Mouse (Mus musculus) A20 (cell line): ENCODE data around the gene Pelo.
A peak's percentile ranks its signal among the peaks of the same experiment; 100 is the strongest.

Source experiments
- DNase-seq: peaks from one replicate; pipeline ENCODE4 v3.0.0-alpha.2; 2011; ENCODE audit warnings: low read depth, low spot score

Pelo gene

GRCm38 (mm10) chr13:115096965-115097364 is 7.0 kb upstream of the Pelo start:
- DNase-seq, result no peak

GRCm38 (mm10) chr13:115096216-115096615 is 6.2 kb upstream of the Pelo start:
- DNase-seq, result no peak

DNA sequence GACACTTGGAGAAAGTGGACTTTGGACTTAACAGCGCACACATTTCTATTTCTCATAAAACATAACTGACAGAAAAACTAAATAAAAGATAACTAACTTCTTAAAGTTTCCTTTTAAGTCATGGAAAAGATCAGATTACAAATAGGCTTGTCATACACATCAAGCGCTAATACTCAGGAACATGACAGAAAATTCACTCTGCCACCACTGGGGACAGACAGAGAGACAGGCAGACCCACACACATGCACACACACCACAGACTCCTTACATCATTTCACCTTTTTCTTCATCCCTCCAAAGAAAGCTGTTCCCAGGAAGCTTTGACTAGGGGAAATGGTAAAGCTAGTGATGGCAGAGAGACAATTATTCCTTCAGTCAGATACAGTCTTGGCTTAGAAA is 5.4 kb upstream of the Pelo start:
- DNase-seq, result no peak

- DNase-seq, result no peak
Measured at GRCm38 (mm10) chr13:115091511-115091910, 1.5 kb upstream of the Pelo start.

DNA sequence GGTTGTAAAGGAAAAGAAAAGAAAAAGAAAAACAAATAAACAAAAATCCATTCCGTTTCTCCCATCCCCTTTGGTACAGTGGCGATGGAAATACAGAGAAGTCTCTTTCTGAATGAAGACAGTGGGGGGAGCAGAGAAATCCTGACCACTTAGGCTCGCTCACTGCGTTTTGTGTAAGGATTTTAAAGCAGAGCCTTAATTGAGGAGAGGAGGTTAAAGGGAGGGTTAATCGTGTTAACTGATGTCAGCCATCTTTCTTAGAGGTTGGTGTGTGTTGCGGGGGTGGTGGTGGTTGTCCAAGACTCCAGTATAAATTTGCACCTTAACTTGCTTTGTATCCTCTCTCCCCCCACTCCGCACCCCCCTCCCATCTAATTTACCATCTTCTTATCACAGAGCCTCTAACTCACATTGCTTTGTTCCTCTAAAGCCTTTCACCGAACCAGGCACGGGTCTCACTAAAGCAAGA is 1.0 kb upstream of the Pelo start:
- no peak for DNase-seq

DNA sequence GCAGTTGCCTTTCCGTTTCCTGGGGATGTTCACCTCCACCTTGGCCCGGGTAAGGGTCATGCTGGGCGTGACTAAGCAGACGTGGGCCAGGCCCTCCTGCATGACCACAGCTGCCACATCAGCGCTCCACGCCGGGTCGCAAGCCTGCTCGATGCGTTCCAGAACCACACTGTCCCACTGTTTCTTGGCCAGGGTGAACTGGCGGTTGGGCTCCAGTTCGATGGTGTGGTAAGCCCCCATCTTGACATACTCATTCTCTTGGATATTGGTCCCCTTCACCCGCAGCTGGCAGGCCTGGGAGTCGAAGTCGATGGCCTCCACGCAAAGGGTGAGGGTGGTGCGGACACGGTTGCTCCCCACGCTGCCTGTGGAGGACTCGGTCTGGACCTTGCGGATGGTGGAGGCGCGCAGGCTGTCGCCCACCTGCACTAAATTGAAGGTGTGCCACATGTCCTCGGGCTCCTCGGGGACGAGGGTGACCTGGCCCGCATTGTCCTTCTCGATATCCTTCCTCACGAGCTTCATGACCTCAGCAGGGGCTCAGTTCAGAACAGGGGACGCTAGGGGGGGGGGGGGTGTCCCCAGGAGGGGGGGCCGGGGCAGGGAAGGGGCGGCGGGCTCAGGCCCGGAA is 476 bp downstream of the Pelo start:
- DNase-seq, result peak; percentile 49

DNA sequence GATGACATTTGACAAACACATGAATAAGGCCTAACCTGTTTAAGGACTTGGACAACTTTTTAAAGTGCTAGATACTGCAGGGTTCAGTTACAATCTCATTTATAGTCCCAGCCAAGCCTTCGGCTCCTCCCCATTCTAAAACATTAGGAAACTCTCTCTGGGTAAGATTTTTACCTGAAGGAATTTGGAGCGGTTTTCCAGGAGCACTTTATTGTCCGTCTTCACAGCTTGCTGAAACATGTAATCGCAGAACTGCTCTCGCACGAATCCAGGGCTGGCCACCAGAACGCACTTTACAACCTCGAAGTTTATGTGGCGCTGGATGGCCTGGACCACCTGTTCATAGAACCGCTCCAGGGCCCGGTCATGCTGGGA is 979 bp downstream of the Pelo start:
- DNase-seq, result no peak

GRCm38 (mm10) chr13:115085974-115086373 is 4.0 kb downstream of the Pelo start:
- no peak for DNase-seq

DNA sequence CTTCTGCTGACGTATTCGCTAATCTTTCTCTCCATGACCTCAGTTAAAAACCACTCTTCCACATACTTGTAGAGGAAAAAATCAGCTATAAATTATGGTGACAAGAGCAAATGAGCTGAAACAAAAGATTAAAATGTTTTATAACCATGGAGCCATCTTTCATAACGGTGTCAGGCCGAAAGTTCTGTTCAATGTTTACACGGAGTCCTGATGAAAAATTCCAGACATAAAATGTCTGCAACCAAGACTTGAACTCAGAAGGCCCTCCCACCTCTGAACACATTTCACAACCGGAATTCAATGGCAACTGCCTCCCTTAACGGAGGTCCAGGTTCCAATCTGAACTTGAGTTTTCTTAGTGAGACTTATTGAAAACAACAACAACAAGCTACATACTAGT is 7.6 kb downstream of the Pelo start:
- no peak for DNase-seq

DNA sequence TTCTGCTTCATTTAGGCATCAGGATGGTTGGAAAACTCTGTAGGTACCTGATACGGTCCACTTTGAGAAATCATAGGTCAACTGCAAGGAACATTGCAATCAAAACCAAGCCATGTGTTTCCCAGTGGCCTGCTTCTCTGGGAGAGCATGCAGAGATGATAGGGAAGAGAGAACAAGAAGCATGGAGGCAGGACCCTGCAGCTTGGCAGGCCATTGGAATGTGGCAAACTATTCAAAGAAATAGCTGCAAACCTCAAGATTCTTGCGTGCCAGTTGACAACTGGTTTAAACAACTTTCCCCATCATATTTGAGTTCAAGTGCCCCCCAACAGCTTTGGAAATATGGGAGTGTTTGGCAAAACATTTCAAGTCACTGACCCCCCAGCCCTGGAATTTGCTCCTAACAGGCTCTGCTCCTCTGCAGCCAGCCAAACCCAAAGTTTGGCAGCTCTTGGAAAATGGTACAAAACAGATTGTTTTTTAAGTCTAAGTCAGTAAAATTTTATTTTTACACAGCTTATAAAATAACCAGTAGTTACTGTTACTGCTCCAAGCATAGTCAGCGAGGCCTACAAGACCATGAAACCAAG is 9.9 kb downstream of the Pelo start:
- no peak for DNase-seq

- no peak for DNase-seq
Measured at GRCm38 (mm10) chr13:115078997-115079685, 10.8 kb downstream of the Pelo start.

- no peak for DNase-seq
Measured at GRCm38 (mm10) chr13:115077346-115078134, 12.4 kb downstream of the Pelo start.

GRCm38 (mm10) chr13:115072386-115072785 is 17.6 kb downstream of the Pelo start:
- DNase-seq, result no peak

GRCm38 (mm10) chr13:115071431-115071830 is 18.6 kb downstream of the Pelo start:
- DNase-seq, result no peak

DNA sequence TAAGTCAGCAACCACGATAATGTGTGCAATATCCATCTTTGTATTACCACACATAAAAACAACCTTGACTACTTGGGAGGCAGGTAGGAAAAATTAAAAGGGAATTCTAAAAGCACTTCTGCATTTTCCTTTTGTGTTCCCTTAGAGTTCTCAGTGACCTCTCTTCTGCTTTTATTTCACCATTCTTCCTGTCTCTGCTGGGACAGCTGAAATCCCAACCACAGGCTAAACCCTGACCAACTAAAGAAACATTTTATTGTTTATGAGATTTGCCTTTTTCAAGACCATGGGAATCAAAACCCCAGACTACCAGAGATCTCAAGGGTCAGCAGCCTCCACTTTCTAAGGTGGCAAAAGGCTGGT is 22.0 kb downstream of the Pelo start:
- no peak for DNase-seq

DNA sequence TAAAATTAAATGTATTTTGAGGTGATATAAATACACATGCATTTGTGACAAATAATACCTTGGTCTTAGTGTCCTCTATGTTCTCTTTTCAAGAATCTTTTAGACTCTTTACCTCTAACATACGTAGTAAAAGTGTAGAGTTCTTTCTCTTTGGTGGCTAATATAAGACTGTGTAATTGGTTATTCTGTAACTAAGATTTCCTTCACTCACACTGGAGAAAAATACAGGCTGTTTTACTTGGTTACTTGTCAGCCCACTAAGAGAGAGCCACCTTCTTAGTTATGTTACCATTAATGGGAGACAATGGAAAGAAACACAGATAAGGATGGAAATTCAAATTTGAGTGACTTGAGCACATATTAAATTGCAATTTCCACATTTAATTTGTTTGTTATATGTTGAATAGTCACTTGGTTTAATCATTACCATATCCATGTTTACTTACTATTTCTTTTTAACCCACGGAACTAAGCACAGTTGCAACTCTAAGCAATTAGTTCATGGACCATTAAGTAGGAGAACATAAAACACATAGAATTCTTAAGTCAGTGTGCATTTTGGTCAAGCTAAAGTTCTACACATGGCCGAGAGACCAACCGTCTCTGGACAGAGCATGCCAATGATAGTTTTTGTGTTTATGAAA is 22.5 kb downstream of the Pelo start:
- no peak for DNase-seq

- no peak for DNase-seq
Measured at GRCm38 (mm10) chr13:115057555-115057954, 32.4 kb downstream of the Pelo start.

DNA sequence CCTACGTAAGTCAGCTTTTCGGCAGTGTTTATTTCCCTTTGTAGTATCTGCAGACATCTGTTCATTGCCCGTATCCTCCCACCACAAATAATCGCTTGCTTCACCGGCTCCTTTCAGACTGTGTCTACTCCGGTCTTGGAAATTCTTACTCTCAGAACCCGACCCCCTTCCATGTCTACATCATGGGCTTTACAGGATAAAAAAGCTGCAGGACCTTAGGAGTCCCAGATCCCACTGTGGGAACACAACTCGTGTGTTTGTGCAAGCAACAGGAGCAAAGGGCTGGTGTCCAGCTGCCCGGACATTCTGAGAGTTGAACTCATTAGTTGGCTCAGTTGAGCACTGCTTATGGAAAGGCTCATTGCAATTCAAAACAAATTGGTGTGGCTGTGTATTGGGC is 35.2 kb downstream of the Pelo start:
- no peak for DNase-seq

GRCm38 (mm10) chr13:115052568-115052967 is 37.4 kb downstream of the Pelo start:
- DNase-seq, result no peak

GRCm38 (mm10) chr13:115050660-115051559 is 39.1 kb downstream of the Pelo start:
- no peak for DNase-seq

DNA sequence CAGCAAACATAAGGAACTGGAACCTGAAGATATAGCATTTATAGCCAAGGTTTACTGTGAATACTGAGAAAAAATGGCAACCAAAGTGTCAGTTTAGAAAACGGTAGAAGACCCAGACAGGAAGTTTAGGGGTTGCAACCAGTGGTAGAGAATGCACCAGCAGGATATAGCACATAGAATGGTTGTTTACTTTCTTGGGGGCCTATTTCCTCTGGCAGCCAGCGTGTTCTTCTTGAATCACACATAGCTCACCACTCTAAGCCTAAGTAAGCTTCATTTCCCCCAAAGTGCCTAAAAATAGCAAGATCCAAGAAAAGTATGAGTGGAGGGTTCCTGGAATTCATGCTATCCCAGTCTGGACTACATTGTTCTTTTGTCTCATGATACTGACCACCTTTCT is 47.3 kb downstream of the Pelo start:
- no peak for DNase-seq
